Mouse (Mus musculus) testis, postnatal 14 days (tissue): ENCODE results near the gene Ier5l.

Source experiments
- DNase-seq: peaks from one replicate; pipeline ENCODE4 v3.0.0; 2021; ENCODE audit warnings: low spot score

Ier5l gene

GRCm38 (mm10) chr2:30470143-30470946 is 3.7 kb downstream of the Ier5l start:
- DNase-seq: peak; percentile 56

GRCm38 (mm10) chr2:30469796-30470142 is 4.2 kb downstream of the Ier5l start:
- peak; percentile 67 for DNase-seq

- DNase-seq: no peak
Observed at GRCm38 (mm10) chr2:30469009-30469408, 5.0 kb downstream of the Ier5l start.

- no peak for DNase-seq
Observed at GRCm38 (mm10) chr2:30466787-30467186, 7.2 kb downstream of the Ier5l start.

GRCm38 (mm10) chr2:30464411-30464810 is 9.6 kb downstream of the Ier5l start:
- no peak for DNase-seq

- no peak for DNase-seq
Observed at GRCm38 (mm10) chr2:30463904-30464330, 10.1 kb downstream of the Ier5l start.

GRCm38 (mm10) chr2:30463341-30463761 is 10.7 kb downstream of the Ier5l start:
- DNase-seq: no peak

- no peak for DNase-seq
Observed at GRCm38 (mm10) chr2:30459241-30459640, 14.8 kb downstream of the Ier5l start.

- DNase-seq: no peak
Observed at GRCm38 (mm10) chr2:30458349-30458748, 15.7 kb downstream of the Ier5l start.

- DNase-seq: no peak
Observed at GRCm38 (mm10) chr2:30456104-30456980, 17.7 kb downstream of the Ier5l start.

GRCm38 (mm10) chr2:30454587-30454986 is 19.4 kb downstream of the Ier5l start:
- no peak for DNase-seq

- no peak for DNase-seq
Observed at GRCm38 (mm10) chr2:30453570-30453969, 20.4 kb downstream of the Ier5l start.

- no peak for DNase-seq
Observed at GRCm38 (mm10) chr2:30451525-30451924, 22.5 kb downstream of the Ier5l start.

- DNase-seq: no peak
Observed at GRCm38 (mm10) chr2:30450530-30450929, 23.5 kb downstream of the Ier5l start.

GRCm38 (mm10) chr2:30448371-30448770 is 25.6 kb downstream of the Ier5l start:
- DNase-seq: no peak

GRCm38 (mm10) chr2:30446891-30447826 is 26.9 kb downstream of the Ier5l start:
- no peak for DNase-seq

- peak; percentile 64 for DNase-seq
Observed at GRCm38 (mm10) chr2:30445312-30445711, 28.7 kb downstream of the Ier5l start.

- DNase-seq: no peak
Observed at GRCm38 (mm10) chr2:30444450-30444849, 29.6 kb downstream of the Ier5l start.

- no peak for DNase-seq
Observed at GRCm38 (mm10) chr2:30444006-30444405, 30.0 kb downstream of the Ier5l start.

- no peak for DNase-seq
Observed at GRCm38 (mm10) chr2:30443281-30443680, 30.7 kb downstream of the Ier5l start.

- no peak for DNase-seq
Observed at GRCm38 (mm10) chr2:30442498-30442890, 31.5 kb downstream of the Ier5l start.
